Mouse (Mus musculus): ENCODE data around the gene Igf2r. TPM values are rescaled to one million over a fixed set of nuclear protein-coding genes. Genes with fewer than 3 reads are reported as not detected.
A peak's percentile ranks its signal among the peaks of the same experiment; 100 is the strongest.

Gene Igf2r
- polyA plus RNA-seq, 1 experiment from 2014 or later, result 9.6 TPM

GRCm38 (mm10) chr17:12790353-12791078 lies 21.1 kb upstream of the Igf2r start:
- Histone ChIP-seq H3K27me3 (ENCODE audit: control insufficient read depth, insufficient read depth, low read depth, low read length) (no peaks in the 10 kb centered on the region), H3K4me3 (ENCODE audit: low read depth, low read length) (no peak overlapping the region), H3K27ac (ENCODE audit: low read length) (peak overlapping the region; percentile 56), H3K9ac (ENCODE audit: low read depth, low read length) (no peak overlapping the region), H3K9me3 (replicated peaks; ENCODE audit: control insufficient read depth, low read length, poor library complexity, severe bottlenecking) (no peaks in the 10 kb centered on the region), H3K4me2 (ENCODE audit: low read length) (no peak overlapping the region), H3K4me1 (ENCODE audit: control insufficient read depth, insufficient read depth, low read length) (peaks cover 14% of the 10 kb centered on the region), H3K36me3 (ENCODE audit: control insufficient read depth, insufficient read depth, low read length) (no peaks in the 10 kb centered on the region)
- WGBS, result 10% methylated on average over 10 of the region's 10 CpGs
- peak; percentile 84 for ATAC-seq

DNA sequence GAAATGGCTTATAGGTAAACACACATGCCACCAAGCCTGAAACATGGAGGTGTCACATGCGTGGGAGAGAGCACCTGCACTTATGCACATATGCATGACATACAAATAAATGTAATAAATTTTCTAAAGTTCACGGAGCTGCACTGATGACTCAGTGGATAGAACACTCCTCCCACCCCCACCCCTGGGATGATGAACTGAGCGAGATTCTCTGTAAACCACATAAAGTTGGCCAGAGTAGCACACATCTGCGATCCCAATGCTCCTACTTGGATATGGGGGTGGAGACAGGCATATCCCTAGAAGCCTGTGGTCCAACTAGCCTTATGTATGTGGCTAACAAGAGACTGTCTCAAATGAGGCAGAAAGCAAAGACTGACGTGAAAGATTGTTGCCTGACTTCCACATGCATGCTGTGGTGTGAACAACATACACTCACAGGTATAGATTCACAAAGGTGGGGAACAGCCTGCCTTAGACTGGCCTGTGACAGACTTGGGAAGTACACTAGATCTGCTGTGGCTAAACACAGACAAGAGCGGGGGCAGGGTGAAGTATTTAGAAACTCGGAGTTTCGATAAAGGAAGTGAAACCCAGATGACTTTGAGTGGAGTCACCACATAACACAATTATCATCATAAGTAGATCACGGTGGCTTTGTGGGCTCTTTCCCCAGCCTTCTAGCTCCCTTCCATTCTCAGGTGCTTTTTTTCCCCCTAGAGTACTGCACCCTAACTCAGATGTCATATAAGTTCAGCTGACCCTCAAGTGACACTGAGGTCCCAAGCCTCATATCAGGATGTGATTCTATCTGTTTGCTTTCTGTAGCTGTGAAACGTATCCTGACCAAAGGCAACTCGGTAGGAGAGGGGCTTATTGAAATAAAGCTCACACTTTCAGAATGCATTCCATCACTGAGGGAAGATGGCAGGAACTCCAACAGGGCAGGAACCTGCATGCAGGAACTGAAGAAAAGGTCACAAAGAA lies 13.7 kb upstream of the Igf2r start:
- 76% methylated on average over 11 of the region's 11 CpGs for WGBS
- no peak overlapping the region for H3K4me3 ChIP-seq (ENCODE audit: low read depth, low read length)
- H3K4me2 ChIP-seq (ENCODE audit: low read length), result no peak overlapping the region
- no peak overlapping the region for H3K27ac ChIP-seq (ENCODE audit: low read length)
- ATAC-seq, result no peak
- H3K9me3 ChIP-seq (replicated peaks; ENCODE audit: control insufficient read depth, low read length, poor library complexity, severe bottlenecking), result no peaks in the 10 kb centered on the region
- H3K36me3 ChIP-seq (ENCODE audit: control insufficient read depth, insufficient read depth, low read length), result no peaks in the 10 kb centered on the region
- no peak overlapping the region for H3K9ac ChIP-seq (ENCODE audit: low read depth, low read length)
- H3K4me1 ChIP-seq (ENCODE audit: control insufficient read depth, insufficient read depth, low read length), result no peaks in the 10 kb centered on the region
- H3K27me3 ChIP-seq (ENCODE audit: control insufficient read depth, insufficient read depth, low read depth, low read length), result no peaks in the 10 kb centered on the region

DNA sequence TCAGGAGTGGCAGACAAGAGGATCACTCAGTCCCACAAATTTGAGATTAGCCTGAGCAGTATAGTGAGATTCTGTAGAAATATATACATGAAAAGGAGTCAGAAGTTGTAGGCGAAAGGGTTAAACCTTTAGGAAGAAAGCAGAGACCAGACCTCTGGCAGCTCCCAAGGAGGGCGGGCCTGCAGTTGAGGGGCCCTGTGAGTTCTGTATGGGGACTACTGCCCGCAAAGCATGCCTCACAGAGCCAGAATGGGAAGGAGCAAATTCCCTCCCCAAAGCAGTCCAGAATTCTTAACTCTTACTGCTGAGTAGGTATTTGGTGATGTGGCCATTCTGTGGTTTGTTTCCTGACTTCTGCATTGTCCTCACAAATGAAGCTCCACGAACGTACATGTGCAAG lies 11.6 kb upstream of the Igf2r start:
- 49% methylated on average over 5 of the region's 5 CpGs for WGBS
- Histone ChIP-seq H3K9ac (ENCODE audit: low read depth, low read length) (no peak overlapping the region), H3K27ac (ENCODE audit: low read length) (no peak overlapping the region), H3K27me3 (ENCODE audit: control insufficient read depth, insufficient read depth, low read depth, low read length) (no peaks in the 10 kb centered on the region), H3K4me2 (ENCODE audit: low read length) (no peak overlapping the region), H3K9me3 (replicated peaks; ENCODE audit: control insufficient read depth, low read length, poor library complexity, severe bottlenecking) (no peaks in the 10 kb centered on the region), H3K4me3 (ENCODE audit: low read depth, low read length) (no peak overlapping the region), H3K4me1 (ENCODE audit: control insufficient read depth, insufficient read depth, low read length) (no peaks in the 10 kb centered on the region), H3K36me3 (ENCODE audit: control insufficient read depth, insufficient read depth, low read length) (no peaks in the 10 kb centered on the region)
- no peak for ATAC-seq

DNA sequence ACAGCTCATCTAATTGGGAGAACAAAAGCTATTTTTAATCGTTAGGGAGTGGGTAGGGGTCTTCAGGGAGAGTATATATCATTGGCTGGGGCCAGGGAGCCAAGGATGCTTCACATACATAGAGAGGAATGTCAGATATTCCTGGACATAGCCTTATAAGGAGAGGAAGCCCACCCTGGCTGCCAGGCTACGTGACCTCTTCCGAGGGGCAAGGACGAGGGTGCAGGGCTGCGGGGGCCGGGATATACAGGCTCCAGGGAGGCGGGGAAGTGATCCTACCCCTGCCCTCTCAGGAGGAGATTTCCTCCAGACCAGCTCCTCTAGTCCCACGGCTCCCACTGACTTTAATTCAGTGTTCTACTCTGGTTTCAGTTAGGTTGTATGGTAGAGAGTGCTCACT lies 10.7 kb upstream of the Igf2r start:
- Histone ChIP-seq H3K36me3 (ENCODE audit: control insufficient read depth, insufficient read depth, low read length) (no peaks in the 10 kb centered on the region), H3K9ac (ENCODE audit: low read depth, low read length) (no peak overlapping the region), H3K4me3 (ENCODE audit: low read depth, low read length) (no peak overlapping the region), H3K27ac (ENCODE audit: low read length) (no peak overlapping the region), H3K27me3 (ENCODE audit: control insufficient read depth, insufficient read depth, low read depth, low read length) (no peaks in the 10 kb centered on the region), H3K4me2 (ENCODE audit: low read length) (no peak overlapping the region), H3K4me1 (ENCODE audit: control insufficient read depth, insufficient read depth, low read length) (no peaks in the 10 kb centered on the region), H3K9me3 (replicated peaks; ENCODE audit: control insufficient read depth, low read length, poor library complexity, severe bottlenecking) (no peaks in the 10 kb centered on the region)
- ATAC-seq, result no peak
- 59% methylated on average over 8 of the region's 8 CpGs for WGBS

- no peaks in the 10 kb centered on the region for H3K4me1 ChIP-seq (ENCODE audit: control insufficient read depth, insufficient read depth, low read length)
- H3K4me3 ChIP-seq (ENCODE audit: low read depth, low read length), result no peak overlapping the region
- H3K36me3 ChIP-seq (ENCODE audit: control insufficient read depth, insufficient read depth, low read length), result no peaks in the 10 kb centered on the region
- no peak overlapping the region for H3K9ac ChIP-seq (ENCODE audit: low read depth, low read length)
- 90% methylated on average over 3 of the region's 3 CpGs for WGBS
- H3K9me3 ChIP-seq (replicated peaks; ENCODE audit: control insufficient read depth, low read length, poor library complexity, severe bottlenecking), result no peaks in the 10 kb centered on the region
- H3K4me2 ChIP-seq (ENCODE audit: low read length), result no peak overlapping the region
- no peaks in the 10 kb centered on the region for H3K27me3 ChIP-seq (ENCODE audit: control insufficient read depth, insufficient read depth, low read depth, low read length)
- H3K27ac ChIP-seq (ENCODE audit: low read length), result no peak overlapping the region
- ATAC-seq, result no peak
These were observed 10.0 kb upstream of the Igf2r start for GRCm38 (mm10) chr17:12779442-12779841.

- Histone ChIP-seq H3K27me3 (ENCODE audit: control insufficient read depth, insufficient read depth, low read depth, low read length) (no peaks in the 10 kb centered on the region), H3K9ac (ENCODE audit: low read depth, low read length) (no peak overlapping the region)
- 77% methylated on average over 3 of the region's 3 CpGs for WGBS
These were observed 4.5 kb upstream of the Igf2r start for GRCm38 (mm10) chr17:12773956-12774355.

GRCm38 (mm10) chr17:12770500-12770899 lies 1.0 kb upstream of the Igf2r start:
- no peak overlapping the region for H3K9ac ChIP-seq (ENCODE audit: low read depth, low read length)
- H3K4me1 ChIP-seq (ENCODE audit: control insufficient read depth, insufficient read depth, low read length), result peaks cover 30% of the 10 kb centered on the region
- no peaks in the 10 kb centered on the region for H3K9me3 ChIP-seq (replicated peaks; ENCODE audit: control insufficient read depth, low read length, poor library complexity, severe bottlenecking)
- 86% methylated on average over 5 of the region's 5 CpGs for WGBS
- no peak overlapping the region for H3K4me3 ChIP-seq (ENCODE audit: low read depth, low read length)
- no peaks in the 10 kb centered on the region for H3K36me3 ChIP-seq (ENCODE audit: control insufficient read depth, insufficient read depth, low read length)
- no peaks in the 10 kb centered on the region for H3K27me3 ChIP-seq (ENCODE audit: control insufficient read depth, insufficient read depth, low read depth, low read length)
- ATAC-seq, result no peak
- no peak overlapping the region for H3K27ac ChIP-seq (ENCODE audit: low read length)
- H3K4me2 ChIP-seq (ENCODE audit: low read length), result no peak overlapping the region

More at GRCm38 (mm10) chr17:12773956-12774355, 4.5 kb upstream of the Igf2r start:
- Histone ChIP-seq H3K4me2 (ENCODE audit: low read length) (no peak overlapping the region), H3K36me3 (ENCODE audit: control insufficient read depth, insufficient read depth, low read length) (no peaks in the 10 kb centered on the region), H3K4me1 (ENCODE audit: control insufficient read depth, insufficient read depth, low read length) (peaks cover 3% of the 10 kb centered on the region; the same call in 1 of the 2 replicates), H3K9me3 (replicated peaks; ENCODE audit: control insufficient read depth, low read length, poor library complexity, severe bottlenecking) (no peaks in the 10 kb centered on the region), H3K4me3 (ENCODE audit: low read depth, low read length) (no peak overlapping the region), H3K27ac (ENCODE audit: low read length) (no peak overlapping the region)
- no peak for ATAC-seq

DNA sequence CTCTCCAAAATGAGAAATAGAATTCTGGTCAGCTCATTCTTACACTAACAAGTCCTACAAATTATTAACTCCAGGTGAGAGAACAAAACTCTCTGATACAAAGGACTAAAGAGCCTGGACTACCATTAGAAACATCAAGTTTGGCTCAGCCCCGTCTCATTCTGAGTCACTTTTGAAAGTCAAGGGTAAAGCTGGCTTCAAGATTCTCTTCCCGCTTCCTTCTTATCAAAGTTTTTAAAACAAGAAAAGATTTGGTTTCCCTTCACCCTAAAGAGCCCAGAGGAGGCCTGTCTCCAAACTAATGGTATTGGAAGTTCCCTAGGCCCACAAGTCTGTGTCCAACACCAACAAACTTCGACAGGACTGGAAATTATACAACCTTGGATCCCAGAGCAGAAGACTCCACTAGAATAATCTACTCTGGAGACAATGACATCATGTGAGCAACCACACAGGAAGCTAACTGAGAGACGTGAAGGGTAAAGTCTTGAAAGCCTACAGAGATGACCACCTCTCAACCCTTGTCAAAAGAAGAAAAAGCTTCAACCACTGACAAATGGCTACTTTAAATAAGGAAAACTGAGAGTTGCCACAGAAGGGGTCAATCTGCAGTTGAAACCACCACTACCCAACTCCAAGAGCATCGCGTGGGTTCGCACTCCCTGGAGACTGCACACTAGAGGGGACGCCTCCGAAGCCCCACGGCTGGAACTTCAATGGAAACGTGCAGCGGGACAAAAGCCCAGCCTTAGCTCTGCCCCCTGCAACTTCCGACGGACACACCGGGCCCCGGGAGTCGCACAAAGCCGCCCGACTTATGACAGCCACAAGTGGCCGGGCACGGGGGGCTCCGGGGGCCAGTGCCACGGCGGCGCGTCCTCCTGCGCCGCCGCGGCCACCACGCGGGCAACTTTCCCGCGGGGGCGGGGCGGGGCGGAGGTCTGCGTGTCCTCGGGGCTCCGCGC lies 767 bp downstream of the Igf2r start:
- Histone ChIP-seq H3K4me2 (ENCODE audit: low read length) (peak overlapping the region; percentile 84), H3K27me3 (ENCODE audit: control insufficient read depth, insufficient read depth, low read depth, low read length) (no peaks in the 10 kb centered on the region), H3K9ac (ENCODE audit: low read depth, low read length) (peak overlapping the region; percentile 92), H3K4me3 (ENCODE audit: low read depth, low read length) (peak overlapping the region; percentile 92), H3K4me1 (ENCODE audit: control insufficient read depth, insufficient read depth, low read length) (peaks cover 30% of the 10 kb centered on the region), H3K27ac (ENCODE audit: low read length) (peak overlapping the region; percentile 80), H3K9me3 (replicated peaks; ENCODE audit: control insufficient read depth, low read length, poor library complexity, severe bottlenecking) (no peaks in the 10 kb centered on the region), H3K36me3 (ENCODE audit: control insufficient read depth, insufficient read depth, low read length) (no peaks in the 10 kb centered on the region)
- ATAC-seq, result peak; percentile 32
- WGBS, result 7% methylated on average over 38 of the region's 41 CpGs

Data from midbrain, embryonic 16.5 days (tissue).